Mouse (Mus musculus) midbrain, embryonic 11.5 days (tissue): ENCODE data around the gene Cnot6. TPM values are rescaled to one million over a fixed set of nuclear protein-coding genes. Genes with fewer than 3 reads are reported as not detected.

Experiments
- ATAC-seq: fragments of 200-750 bp; cut with Nextera tagmentation; 2 replicates; pipeline ENCODE4 v1.8.0; 2017; ENCODE audit warnings: moderate TSS enrichment, moderate library complexity; ENCODE audit not compliant: low FRiP score
- DNase-seq: peaks from one replicate; pipeline ENCODE4 v3.0.0; 2015; ENCODE audit warnings: low spot score; ENCODE audit errors: missing footprints
- H3K27ac ChIP-seq: fragments of 300-500 bp; sonication (generic); 2 replicates; pipeline ENCODE4 v1.5.1; 2014; ENCODE audit warnings: low read depth, low read length
- H3K27me3 ChIP-seq: fragments of 300-500 bp; sonication (generic); 2 replicates; pipeline ENCODE4 v1.6.1; 2014; ENCODE audit warnings: mild to moderate bottlenecking, low read length, moderate library complexity, mixed read lengths; ENCODE audit not compliant: control insufficient read depth, insufficient read depth
- H3K36me3 ChIP-seq: fragments of 300-500 bp; sonication (generic); 2 replicates; pipeline ENCODE4 v1.6.1; 2014; ENCODE audit warnings: mild to moderate bottlenecking, low read length, moderate library complexity, mixed read lengths; ENCODE audit not compliant: control insufficient read depth, insufficient read depth
- H3K4me1 ChIP-seq: fragments of 300-500 bp; sonication (generic); 2 replicates; pipeline ENCODE4 v1.6.1; 2014; ENCODE audit warnings: low read length; ENCODE audit not compliant: control insufficient read depth, insufficient read depth
- H3K4me2 ChIP-seq: fragments of 300-500 bp; sonication (generic); 2 replicates; pipeline ENCODE4 v1.6.1; 2014; ENCODE audit warnings: mild to moderate bottlenecking, moderate library complexity
- H3K4me3 ChIP-seq: fragments of 300-500 bp; sonication (generic); 2 replicates; pipeline ENCODE4 v1.5.1; 2014; ENCODE audit warnings: low read depth, low read length
- H3K9ac ChIP-seq: fragments of 300-500 bp; sonication (generic); 2 replicates; pipeline ENCODE4 v1.6.1; 2014; ENCODE audit warnings: low read length
- H3K9me3 ChIP-seq: fragments of 300-500 bp; sonication (generic); 2 replicates; pipeline ENCODE4 v1.6.1; 2016; ENCODE audit warnings: low read length; ENCODE audit not compliant: control insufficient read depth
- WGBS: fragments of 180-500 bp; shearing (Covaris S2); extraction: QIAGEN DNeasy Blood & Tissue Kit; methylation state at CpG from one replicate; pipeline ENCODE4 v1.1.7; 2014; 5-methylcytosine and 5-hydroxymethylcytosine counted together
- polyA plus RNA-seq: library from polyadenylated mRNA; unstranded; fragments of >200 nt; fragmentation: Nextera tagmentation; extraction: Ambion mirVana; gene quantifications from 2 replicates; pipeline ENCODE4 v1.2.1, GENCODE M21; 2014

The Cnot6 gene
- polyA plus RNA-seq, 1 experiment from 2014 or later = 55.9 TPM

GRCm38 (mm10) chr11:49652401-49653078, 60.0 kb downstream of the Cnot6 start:
- no peaks in the 10 kb centered on the region for H3K9me3 ChIP-seq
- WGBS = 29% methylated on average over 19 of the region's 19 CpGs
- peak; percentile 99 for DNase-seq
- no peak overlapping the region for H3K9ac ChIP-seq
- H3K4me3 ChIP-seq = no peak overlapping the region
- peak; percentile 80 for ATAC-seq
- no peaks in the 10 kb centered on the region for H3K4me1 ChIP-seq
- no peaks in the 10 kb centered on the region for H3K27me3 ChIP-seq
- peak overlapping the region; percentile 29 for H3K4me2 ChIP-seq
- no peaks in the 10 kb centered on the region for H3K36me3 ChIP-seq
- no peak overlapping the region for H3K27ac ChIP-seq

- H3K36me3 ChIP-seq = no peaks in the 10 kb centered on the region
- H3K9me3 ChIP-seq = no peaks in the 10 kb centered on the region
- WGBS = 81% methylated on average over 10 of the region's 10 CpGs
- H3K27ac ChIP-seq = no peak overlapping the region
- ATAC-seq = no peak
- H3K4me2 ChIP-seq = no peak overlapping the region
- H3K9ac ChIP-seq = no peak overlapping the region
- no peaks in the 10 kb centered on the region for H3K4me1 ChIP-seq
- no peaks in the 10 kb centered on the region for H3K27me3 ChIP-seq
- no peak overlapping the region for H3K4me3 ChIP-seq
- peak; percentile 70 for DNase-seq
These were observed 60.7 kb downstream of the Cnot6 start for GRCm38 (mm10) chr11:49651762-49652322.

GRCm38 (mm10) chr11:49650994-49651761, 61.3 kb downstream of the Cnot6 start:
- no peaks in the 10 kb centered on the region for H3K36me3 ChIP-seq
- H3K9me3 ChIP-seq = no peaks in the 10 kb centered on the region
- no peak overlapping the region for H3K9ac ChIP-seq
- WGBS = 82% methylated on average over 16 of the region's 16 CpGs
- no peak overlapping the region for H3K27ac ChIP-seq
- H3K4me2 ChIP-seq = no peak overlapping the region
- no peaks in the 10 kb centered on the region for H3K4me1 ChIP-seq
- no peak overlapping the region for H3K4me3 ChIP-seq
- no peaks in the 10 kb centered on the region for H3K27me3 ChIP-seq
- ATAC-seq = no peak
- DNase-seq = peak; percentile 66

- no peak overlapping the region for H3K27ac ChIP-seq
- H3K9me3 ChIP-seq = no peaks in the 10 kb centered on the region
- H3K9ac ChIP-seq = no peak overlapping the region
- no peaks in the 10 kb centered on the region for H3K4me1 ChIP-seq
- WGBS = 68% methylated on average over 18 of the region's 18 CpGs
- DNase-seq (peak; percentile 78), ATAC-seq (no peak)
- H3K4me3 ChIP-seq = no peak overlapping the region
- H3K36me3 ChIP-seq = no peaks in the 10 kb centered on the region
- no peak overlapping the region for H3K4me2 ChIP-seq
- no peaks in the 10 kb centered on the region for H3K27me3 ChIP-seq
These were observed 62.2 kb downstream of the Cnot6 start for GRCm38 (mm10) chr11:49650113-49650993.

- Histone ChIP-seq H3K36me3 (no peaks in the 10 kb centered on the region), H3K4me3 (no peak overlapping the region), H3K4me2 (no peak overlapping the region), H3K27ac (no peak overlapping the region), H3K27me3 (no peaks in the 10 kb centered on the region), H3K9me3 (no peaks in the 10 kb centered on the region), H3K4me1 (no peaks in the 10 kb centered on the region), H3K9ac (no peak overlapping the region)
- 61% methylated on average over 7 of the region's 8 CpGs for WGBS
- DNase-seq (no peak), ATAC-seq (no peak)
These were observed 66.8 kb downstream of the Cnot6 start for GRCm38 (mm10) chr11:49645677-49646076.

- WGBS = 2% methylated on average over 11 of the region's 11 CpGs
- H3K4me2 ChIP-seq = 0 out of 2 replicates have a peak overlapping the region, but pooled peaks have one; percentile 1
- H3K4me3 ChIP-seq = no peak overlapping the region
These were observed 76.1 kb downstream of the Cnot6 start for GRCm38 (mm10) chr11:49636449-49636848.

GRCm38 (mm10) chr11:49635671-49636070, 76.9 kb downstream of the Cnot6 start:
- 62% methylated on average over 6 of the region's 6 CpGs for WGBS
- no peaks in the 10 kb centered on the region for H3K9me3 ChIP-seq
- H3K4me3 ChIP-seq = no peak overlapping the region
- no peak overlapping the region for H3K4me2 ChIP-seq
- H3K36me3 ChIP-seq = no peaks in the 10 kb centered on the region
- DNase-seq (no peak), ATAC-seq (no peak)
- no peak overlapping the region for H3K27ac ChIP-seq
- no peak overlapping the region for H3K9ac ChIP-seq
- H3K4me1 ChIP-seq = no peaks in the 10 kb centered on the region
- H3K27me3 ChIP-seq = peaks cover 33% of the 10 kb centered on the region

More at GRCm38 (mm10) chr11:49636449-49636848, 76.1 kb downstream of the Cnot6 start:
- DNase-seq (no peak), ATAC-seq (no peak; the same call in 1 of the 2 replicates)
- no peak overlapping the region for H3K9ac ChIP-seq
- H3K27me3 ChIP-seq = peaks cover 33% of the 10 kb centered on the region
- no peak overlapping the region for H3K27ac ChIP-seq
- H3K36me3 ChIP-seq = no peaks in the 10 kb centered on the region
- no peaks in the 10 kb centered on the region for H3K4me1 ChIP-seq
- no peaks in the 10 kb centered on the region for H3K9me3 ChIP-seq

- DNase-seq (no peak), ATAC-seq (no peak)
- Histone ChIP-seq H3K4me1 (no peaks in the 10 kb centered on the region), H3K27ac (no peak overlapping the region), H3K4me2 (no peak overlapping the region), H3K27me3 (peaks cover 33% of the 10 kb centered on the region), H3K4me3 (no peak overlapping the region), H3K9ac (no peak overlapping the region), H3K36me3 (no peaks in the 10 kb centered on the region), H3K9me3 (no peaks in the 10 kb centered on the region)
- 8% methylated on average over 22 of the region's 22 CpGs for WGBS
These were observed 78.4 kb downstream of the Cnot6 start for GRCm38 (mm10) chr11:49634101-49634500.
